Mouse (Mus musculus): ENCODE results near the gene Atp6v0e.

Atp6v0e gene

DNA sequence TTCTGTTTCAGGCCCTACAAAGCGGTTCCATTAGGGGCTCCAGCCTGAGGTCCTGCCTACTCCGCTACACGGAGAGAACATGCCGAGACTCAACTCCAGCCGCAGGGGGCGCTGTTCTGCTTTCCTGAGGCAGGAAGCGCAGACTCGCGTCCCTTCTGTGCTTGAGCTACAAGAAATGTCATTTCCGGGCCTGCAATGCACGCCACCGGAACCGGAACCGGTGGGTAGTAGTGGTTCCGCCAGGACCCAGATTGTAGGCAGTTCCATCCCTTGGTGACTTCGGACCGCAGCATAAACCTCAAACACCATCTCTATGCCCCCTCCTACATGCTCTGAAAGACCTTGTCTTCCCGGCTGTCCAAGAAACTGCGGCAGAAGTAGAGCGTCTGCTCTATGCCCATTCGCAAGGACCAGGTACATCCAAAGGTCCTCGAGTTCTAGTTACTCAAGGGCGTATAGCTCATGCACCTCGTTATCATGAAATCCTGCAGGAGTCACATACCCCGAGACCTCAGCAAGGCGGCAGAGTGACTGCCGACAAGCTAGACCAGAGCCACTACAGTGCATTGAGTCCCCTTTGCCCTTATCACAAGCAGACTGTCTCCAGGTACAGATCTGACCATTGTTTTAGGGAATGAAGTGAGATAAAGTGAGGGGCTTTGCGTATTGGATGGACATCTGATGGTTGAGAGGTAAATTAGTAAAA is at the start of gene Atp6v0e:
TSS of gene Atp6v0e (plus strand) at position 254 of the 706 bp plus-strand sequence.
- DNase-seq, result peak; percentile 99 to 100

DNA sequence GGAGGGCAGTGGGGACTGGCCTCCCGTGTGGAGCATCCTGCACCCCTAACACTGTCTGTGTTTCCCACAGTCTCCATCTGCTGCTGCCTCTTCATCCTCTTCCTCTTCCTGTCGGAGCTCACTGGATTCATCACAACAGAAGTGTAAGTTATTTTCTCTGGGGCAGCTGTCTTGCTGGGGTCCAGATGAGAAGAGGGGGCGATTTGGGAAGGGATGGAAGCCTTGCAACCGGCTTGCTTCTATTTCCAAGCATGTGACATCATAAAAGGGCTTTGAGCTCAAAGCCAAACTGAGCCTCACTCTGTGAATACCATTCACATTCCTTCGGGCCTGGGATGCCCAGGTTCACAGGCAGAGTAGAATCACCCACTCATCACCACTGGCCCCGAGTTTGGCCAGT is 48.7 kb upstream of the Atp6v0e start:
- no peak for DNase-seq

DNA sequence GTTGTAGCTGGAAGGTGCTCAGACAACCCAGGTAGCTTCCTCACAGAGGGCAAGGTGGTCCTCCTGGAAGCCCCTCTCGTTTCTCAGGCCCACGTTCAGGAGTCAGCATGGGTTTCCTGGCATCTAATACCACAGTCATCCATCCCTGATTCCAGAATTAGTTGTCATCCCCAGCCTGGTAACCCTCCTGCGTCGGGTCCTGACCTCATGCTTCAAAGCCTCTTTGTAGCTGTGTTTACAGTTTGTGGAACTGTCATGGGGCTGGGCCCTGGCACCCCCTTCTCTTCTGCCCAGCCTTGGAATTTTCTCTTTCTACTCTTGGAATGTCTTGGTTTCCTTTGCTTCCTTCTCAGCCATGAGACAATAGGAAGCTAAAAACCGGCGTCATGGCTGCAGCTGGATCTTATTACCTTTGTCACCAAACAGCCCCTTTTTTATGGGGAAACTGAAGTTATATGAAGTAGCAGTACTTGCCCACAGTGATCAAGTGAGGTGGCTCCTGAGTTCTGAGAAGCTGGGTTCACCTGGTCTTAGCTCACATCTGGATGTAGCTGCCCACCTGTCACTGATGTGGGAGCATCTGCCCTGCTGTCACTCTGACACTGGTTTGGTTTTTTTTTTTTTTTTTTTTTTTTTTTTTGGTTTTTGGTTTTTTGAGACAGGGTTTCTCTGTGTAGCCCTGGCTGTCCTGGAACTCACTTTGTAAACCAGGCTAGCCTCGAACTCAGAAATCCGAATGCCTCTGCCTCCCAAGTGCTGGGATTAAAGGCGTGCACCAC is 48.1 kb upstream of the Atp6v0e start:
- no peak for DNase-seq

DNA sequence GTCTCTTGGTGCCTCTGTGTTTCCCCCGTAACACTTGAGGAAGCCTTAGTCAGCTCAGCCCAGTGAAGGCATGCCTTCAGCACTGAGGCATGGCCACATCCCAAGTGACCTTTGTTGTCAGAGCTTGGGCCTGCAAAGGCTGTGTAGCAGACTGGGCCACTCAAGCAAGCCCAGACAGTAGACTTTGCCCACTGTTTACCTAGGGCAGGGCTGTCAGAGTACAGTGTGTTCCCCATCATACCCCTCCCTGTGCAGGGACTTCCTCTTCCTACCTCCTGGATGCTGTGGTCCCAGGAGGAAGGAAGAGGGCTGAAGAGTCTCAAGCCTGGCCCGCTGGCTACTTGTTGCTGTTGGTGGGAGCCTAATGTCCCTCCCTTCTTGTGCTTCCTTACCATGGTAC is 46.3 kb upstream of the Atp6v0e start:
- DNase-seq, result no peak

GRCm38 (mm10) chr17:26618498-26618897 is 44.5 kb upstream of the Atp6v0e start:
- DNase-seq, result no peak

DNA sequence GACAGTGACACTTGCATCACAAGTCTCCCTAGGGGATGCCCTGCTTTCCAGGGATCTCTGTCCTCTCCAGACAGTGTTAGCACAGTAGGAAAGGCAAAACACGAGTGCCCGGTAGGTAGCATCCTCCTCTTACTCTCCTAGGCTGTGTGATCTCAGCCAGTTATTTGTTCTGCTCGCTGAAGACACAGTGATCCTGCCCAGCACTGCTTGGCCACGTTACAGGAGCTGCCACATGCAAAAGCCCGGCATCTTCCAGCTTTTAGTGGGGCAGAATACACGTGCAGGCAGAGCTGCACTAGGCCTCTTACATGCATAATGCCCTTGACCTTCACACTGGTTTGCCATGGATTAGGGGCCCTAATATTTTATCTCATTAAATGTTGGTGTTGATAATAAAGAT is 43.5 kb upstream of the Atp6v0e start:
- DNase-seq, result peak; percentile 66 to 69

DNA sequence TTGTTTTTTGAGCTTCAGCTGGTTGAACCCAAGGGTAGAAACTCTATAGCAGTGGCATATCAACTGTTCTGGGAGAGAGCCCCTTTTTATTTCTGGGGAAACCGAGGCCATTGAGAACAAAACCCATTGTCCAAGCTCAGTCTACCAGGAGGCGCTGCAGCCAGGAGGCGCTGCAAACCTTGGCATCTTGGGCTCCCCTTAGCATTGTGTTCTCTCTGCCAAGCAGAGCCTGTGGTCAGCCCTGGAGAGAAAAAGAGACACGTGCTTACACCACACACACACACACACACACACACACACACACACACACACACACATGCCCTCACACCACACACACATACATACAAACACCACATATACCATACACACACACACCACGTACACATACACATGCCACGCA is 42.7 kb upstream of the Atp6v0e start:
- peak; percentile 39 to 53 for DNase-seq

GRCm38 (mm10) chr17:26620786-26621766 is 42.0 kb upstream of the Atp6v0e start:
- DNase-seq, result peak; percentile 80 to 85

DNA sequence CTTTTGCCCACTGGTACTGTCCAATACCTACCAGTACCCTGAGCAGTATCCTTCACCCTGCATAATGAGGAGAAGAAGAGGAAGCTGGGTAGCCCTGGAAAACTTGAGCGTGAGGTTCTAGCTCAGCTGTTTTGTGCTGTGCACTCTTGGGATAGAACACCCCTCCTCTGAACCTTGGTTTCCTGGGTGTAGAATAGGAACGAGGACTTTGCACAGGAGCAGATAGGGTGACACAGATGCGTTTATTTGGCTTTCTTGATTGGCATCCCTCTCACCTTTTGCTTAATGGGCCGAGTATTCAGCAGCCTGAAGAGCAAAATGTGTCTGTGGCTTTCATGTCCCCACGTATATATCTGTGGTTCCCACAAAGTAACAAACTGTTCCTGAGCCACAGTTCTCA is 41.1 kb upstream of the Atp6v0e start:
- DNase-seq, result no peak

DNA sequence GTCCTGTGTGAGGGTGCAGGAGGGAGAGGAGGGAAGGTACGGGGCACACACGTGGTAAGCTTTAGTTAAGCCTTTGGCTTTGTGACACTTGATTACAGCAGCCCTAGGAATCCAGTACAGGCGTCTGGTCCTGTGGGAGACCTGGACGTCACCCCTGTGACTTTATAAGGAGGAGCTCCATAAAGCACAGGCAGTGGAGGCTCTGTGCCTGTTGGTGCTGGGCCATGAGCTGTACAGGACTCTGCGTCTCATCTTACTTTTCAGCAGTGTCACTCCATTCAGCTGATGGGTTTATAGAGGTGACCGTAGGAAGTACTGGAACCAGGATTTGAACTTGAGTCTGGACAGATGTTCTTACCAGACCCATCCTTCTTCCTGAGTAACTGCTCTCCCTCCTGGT is 39.0 kb upstream of the Atp6v0e start:
- no peak for DNase-seq

GRCm38 (mm10) chr17:26624999-26625398 is 38.0 kb upstream of the Atp6v0e start:
- no peak for DNase-seq

DNA sequence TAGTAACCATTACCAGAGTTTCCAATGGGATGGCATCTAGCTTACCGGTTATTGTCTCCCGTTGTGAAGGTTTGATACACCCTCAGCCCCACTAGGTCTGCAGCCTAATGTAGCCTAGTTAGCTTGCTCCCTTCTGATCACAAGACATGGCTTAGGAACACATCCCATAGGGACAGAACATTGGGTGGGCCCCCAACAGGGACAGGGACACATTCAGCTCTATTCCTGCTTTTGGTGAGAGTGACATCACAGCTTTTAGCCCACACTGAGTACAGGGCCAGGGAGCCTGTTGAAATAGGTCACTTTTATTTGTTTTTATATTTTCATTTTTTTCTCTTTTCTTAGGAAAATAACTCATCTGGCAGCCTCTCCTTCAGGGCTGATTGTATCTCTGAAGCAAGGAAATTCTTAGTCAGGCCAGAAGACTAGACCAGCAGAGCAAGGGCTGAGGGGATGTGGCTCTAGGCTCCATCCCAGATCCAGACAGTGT is 37.5 kb upstream of the Atp6v0e start:
- no peak for DNase-seq

DNA sequence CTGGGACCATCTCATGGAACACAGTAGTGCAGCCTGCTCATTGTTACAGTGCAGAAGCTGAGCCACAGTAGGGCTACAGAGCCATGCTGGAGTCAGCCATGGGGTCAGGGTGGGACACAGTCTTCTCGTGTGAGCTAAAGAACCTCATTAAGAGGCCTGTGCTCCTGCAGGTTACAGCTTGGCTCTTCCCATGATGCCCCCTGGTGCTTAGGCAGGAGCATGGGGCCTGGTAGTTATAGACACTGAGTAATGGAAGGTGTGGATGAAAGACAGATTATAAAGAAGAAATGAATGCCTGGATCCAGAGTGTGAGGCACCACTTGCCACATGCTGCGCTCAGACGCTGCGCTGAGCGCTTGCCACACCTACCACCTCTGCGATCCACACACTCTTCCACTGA is 34.6 kb upstream of the Atp6v0e start:
- no peak for DNase-seq

- no peak for DNase-seq
Observed at GRCm38 (mm10) chr17:26628936-26629335, 34.1 kb upstream of the Atp6v0e start.

DNA sequence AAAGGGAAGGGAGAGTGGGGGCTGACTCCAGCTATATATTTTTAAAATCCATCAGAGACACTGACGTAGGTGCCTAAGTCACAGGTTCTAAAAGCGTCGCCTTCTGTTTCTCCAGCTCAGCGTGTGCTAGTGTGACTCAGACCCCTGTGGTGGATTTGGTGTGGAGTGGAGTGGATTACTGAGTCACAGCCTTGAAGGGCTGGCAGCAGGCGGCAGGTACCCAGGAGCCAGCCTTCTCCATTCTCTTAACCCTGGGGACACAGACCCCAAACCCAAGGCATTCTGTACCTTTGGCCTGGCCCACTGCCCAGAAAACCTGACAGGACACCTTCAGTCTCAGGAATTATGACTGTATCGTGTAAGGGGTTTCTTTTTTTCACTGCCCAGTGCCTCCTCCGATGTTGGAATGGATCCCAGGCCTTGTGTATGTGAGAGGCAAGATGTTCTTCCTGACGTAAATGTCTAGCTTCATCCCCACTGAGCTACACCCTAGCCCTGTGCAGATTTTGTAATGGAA is 31.2 kb upstream of the Atp6v0e start:
- DNase-seq, result peak; percentile 55 to 56

DNA sequence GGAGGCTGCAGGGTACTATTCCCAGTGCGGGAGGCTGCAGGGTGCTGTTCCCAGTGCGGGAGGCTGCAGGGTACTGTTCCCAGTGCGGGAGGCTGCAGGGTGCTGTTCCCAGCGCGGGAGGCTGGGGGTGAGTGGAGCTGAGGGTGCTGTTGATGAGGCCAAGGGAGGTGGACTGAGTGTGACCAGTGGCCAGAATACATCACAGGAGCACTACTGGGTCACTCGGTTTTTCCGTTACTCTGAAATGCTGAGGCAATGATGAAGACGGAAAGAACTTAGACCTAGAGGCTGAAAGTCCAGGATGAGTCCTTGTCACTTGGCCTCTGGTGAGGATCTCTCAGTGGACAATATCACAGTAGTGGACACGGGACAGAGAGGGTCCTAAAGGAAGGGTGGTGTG is 29.8 kb upstream of the Atp6v0e start:
- no peak for DNase-seq

- DNase-seq, result no peak
Observed at GRCm38 (mm10) chr17:26633926-26634325, 29.1 kb upstream of the Atp6v0e start.

- DNase-seq, result no peak
Observed at GRCm38 (mm10) chr17:26634539-26634938, 28.5 kb upstream of the Atp6v0e start.

DNA sequence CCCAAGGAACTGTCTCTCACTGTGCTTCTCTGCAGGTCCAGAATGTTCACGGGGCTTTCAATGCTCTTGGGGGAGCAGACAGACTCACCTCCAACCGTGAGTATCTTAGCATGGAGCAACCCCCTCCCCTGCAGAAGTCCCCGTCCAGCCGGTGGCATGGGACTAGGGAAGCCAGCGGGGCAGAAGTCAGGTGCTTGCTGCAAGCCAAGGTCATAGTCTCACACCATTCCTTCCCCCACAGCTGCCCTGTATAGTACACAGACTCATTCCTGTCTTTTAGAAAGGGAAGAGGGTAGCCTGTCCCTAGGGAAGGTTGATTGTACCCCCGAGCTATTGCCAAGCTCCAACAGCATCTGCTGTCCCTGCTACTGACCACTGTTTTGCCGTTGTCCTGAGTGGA is 27.1 kb upstream of the Atp6v0e start:
- DNase-seq, result no peak

DNA sequence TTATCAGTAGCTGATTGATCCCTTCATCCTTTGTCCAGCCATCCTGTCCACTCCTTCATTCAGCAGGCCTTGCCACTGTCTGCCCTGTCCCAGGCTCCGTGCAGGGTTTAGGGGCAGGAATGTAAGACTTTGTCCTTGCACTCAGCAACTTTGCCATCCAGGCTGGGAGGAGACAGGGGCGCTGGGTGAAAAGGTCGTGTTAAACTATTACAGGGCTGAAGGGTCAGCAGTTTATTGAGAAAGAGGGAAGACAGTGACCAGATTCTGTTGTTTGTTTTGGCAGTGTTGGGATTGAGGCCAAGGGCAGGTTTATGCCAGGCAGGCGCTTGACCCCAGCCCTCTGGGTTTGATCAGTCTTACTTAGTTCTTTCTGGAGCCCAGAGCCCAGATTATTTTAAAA is 25.2 kb upstream of the Atp6v0e start:
- DNase-seq, result no peak

GRCm38 (mm10) chr17:26638655-26639054 is 24.4 kb upstream of the Atp6v0e start:
- peak; percentile 92 to 96 for DNase-seq

- no peak for DNase-seq
Observed at GRCm38 (mm10) chr17:26639791-26640190, 23.2 kb upstream of the Atp6v0e start.

DNA sequence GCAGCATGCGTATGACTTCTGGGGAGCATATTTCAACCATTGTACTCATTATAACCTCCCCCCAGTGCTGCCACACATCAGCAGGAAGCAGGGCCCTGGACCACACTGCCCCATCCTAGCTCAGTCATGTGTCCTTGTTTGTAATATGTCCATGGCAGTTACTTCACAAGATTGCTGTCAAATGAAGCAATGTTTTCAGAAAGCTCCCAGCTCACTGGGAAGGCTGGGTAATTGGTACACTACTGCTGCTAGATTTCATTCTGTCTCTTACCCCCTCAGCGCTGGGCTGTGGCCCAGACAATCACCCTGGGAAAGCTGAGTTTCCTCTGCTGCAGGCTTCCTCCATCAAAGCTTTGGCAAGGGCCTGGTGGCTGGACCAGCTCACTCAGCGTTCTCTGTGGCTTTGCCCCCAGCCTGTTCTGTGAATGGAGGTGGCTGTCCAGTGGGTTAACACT is 22.7 kb upstream of the Atp6v0e start:
- no peak for DNase-seq

All from cerebellum, postnatal 10 days (tissue).